Mouse (Mus musculus): ENCODE measurements around the gene Olfr38. TPM values are rescaled to one million over a fixed set of nuclear protein-coding genes. Genes with fewer than 3 reads are reported as not detected.

Gene Olfr38
- polyA plus RNA-seq (2015; fragmentation: Nextera tagmentation; extraction: Ambion mirVana), result not detected in 2 replicates

- Histone ChIP-seq H3K4me1 (replicated peaks) (no peaks in the 10 kb centered on the region), H3K9ac (no peak within 1 kb of the TSS), H3K36me3 (no peaks in the 10 kb centered on the region), H3K27ac (no peak within 1 kb of the TSS), H3K27me3 (replicated peaks) (no peaks in the 10 kb centered on the region), H3K9me3 (no peaks in the 10 kb centered on the region), H3K4me2 (replicated peaks) (no peak within 1 kb of the TSS), H3K4me3 (replicated peaks) (no peak within 1 kb of the TSS)
- no peak for ATAC-seq
- 64% methylated on average over 1 of the region's 1 CpGs for WGBS
Observed at GRCm38 (mm10) chr6:42756104-42756503, at the start of gene Olfr38. Gene Olfr38, plus strand, starts transcription at chr6:42756404.

- Histone ChIP-seq H3K27me3 (replicated peaks) (no peaks in the 10 kb centered on the region), H3K9me3 (no peaks in the 10 kb centered on the region), H3K4me2 (replicated peaks) (peak within 1 kb of the TSS; percentile 80), H3K36me3 (no peaks in the 10 kb centered on the region), H3K4me3 (replicated peaks) (peak within 1 kb of the TSS; percentile 73), H3K9ac (peak within 1 kb of the TSS; percentile 81), H3K4me1 (replicated peaks) (no peaks in the 10 kb centered on the region), H3K27ac (peak within 1 kb of the TSS; percentile 91)
- WGBS, result 2% methylated on average over 28 of the region's 28 CpGs
- ATAC-seq, result peak; percentile 99
Observed at GRCm38 (mm10) chr6:42709291-42710211, 46.7 kb upstream of the Olfr38 start, which contains the start of gene Tcaf1. Gene Tcaf1, minus strand, starts transcription at chr6:42710088.

GRCm38 (mm10) chr6:42714668-42715067 lies 41.5 kb upstream of the Olfr38 start:
- WGBS, result 57% methylated on average over 8 of the region's 8 CpGs
- H3K27me3 ChIP-seq (replicated peaks), result no peaks in the 10 kb centered on the region

GRCm38 (mm10) chr6:42717973-42718372 lies 38.2 kb upstream of the Olfr38 start:
- Histone ChIP-seq H3K9ac (no peak overlapping the region), H3K27ac (no peak overlapping the region), H3K36me3 (no peaks in the 10 kb centered on the region), H3K4me2 (replicated peaks) (no peak overlapping the region), H3K4me1 (replicated peaks) (no peaks in the 10 kb centered on the region), H3K9me3 (no peaks in the 10 kb centered on the region), H3K27me3 (replicated peaks) (no peaks in the 10 kb centered on the region), H3K4me3 (replicated peaks) (no peak overlapping the region)
- ATAC-seq, result no peak

More at GRCm38 (mm10) chr6:42714668-42715067, 41.5 kb upstream of the Olfr38 start:
- H3K4me2 ChIP-seq (replicated peaks), result no peak overlapping the region
- H3K9me3 ChIP-seq, result no peaks in the 10 kb centered on the region
- H3K36me3 ChIP-seq, result no peaks in the 10 kb centered on the region
- no peaks in the 10 kb centered on the region for H3K4me1 ChIP-seq (replicated peaks)
- H3K9ac ChIP-seq, result no peak overlapping the region
- ATAC-seq, result no peak
- H3K27ac ChIP-seq, result no peak overlapping the region
- no peak overlapping the region for H3K4me3 ChIP-seq (replicated peaks)

GRCm38 (mm10) chr6:42739071-42739470 lies 17.1 kb upstream of the Olfr38 start, which contains the start of gene Olfr453:
Gene Olfr453, plus strand, starts transcription at chr6:42739371.
- no peak within 1 kb of the TSS for H3K4me2 ChIP-seq (replicated peaks)
- no peak for ATAC-seq
- H3K4me1 ChIP-seq (replicated peaks), result no peaks in the 10 kb centered on the region
- H3K36me3 ChIP-seq, result no peaks in the 10 kb centered on the region
- no peak within 1 kb of the TSS for H3K27ac ChIP-seq
- H3K9ac ChIP-seq, result no peak within 1 kb of the TSS
- 96% methylated on average over 1 of the region's 1 CpGs for WGBS
- no peaks in the 10 kb centered on the region for H3K27me3 ChIP-seq (replicated peaks)
- H3K4me3 ChIP-seq (replicated peaks), result no peak within 1 kb of the TSS
- no peaks in the 10 kb centered on the region for H3K9me3 ChIP-seq

GRCm38 (mm10) chr6:42742303-42742702 lies 13.9 kb upstream of the Olfr38 start:
- Histone ChIP-seq H3K4me1 (replicated peaks) (no peaks in the 10 kb centered on the region), H3K27ac (no peak overlapping the region), H3K4me2 (replicated peaks) (no peak overlapping the region), H3K9me3 (no peaks in the 10 kb centered on the region), H3K9ac (no peak overlapping the region), H3K4me3 (replicated peaks) (no peak overlapping the region), H3K27me3 (replicated peaks) (no peaks in the 10 kb centered on the region), H3K36me3 (no peaks in the 10 kb centered on the region)
- no peak for ATAC-seq
- 74% methylated on average over 5 of the region's 5 CpGs for WGBS

GRCm38 (mm10) chr6:42747846-42748245 lies 8.4 kb upstream of the Olfr38 start:
- H3K4me1 ChIP-seq (replicated peaks), result no peaks in the 10 kb centered on the region
- H3K27me3 ChIP-seq (replicated peaks), result no peaks in the 10 kb centered on the region
- H3K9ac ChIP-seq, result no peak overlapping the region
- H3K9me3 ChIP-seq, result no peaks in the 10 kb centered on the region
- ATAC-seq, result no peak
- no peak overlapping the region for H3K27ac ChIP-seq
- no peak overlapping the region for H3K4me2 ChIP-seq (replicated peaks)
- no peak overlapping the region for H3K4me3 ChIP-seq (replicated peaks)
- H3K36me3 ChIP-seq, result no peaks in the 10 kb centered on the region

- Histone ChIP-seq H3K9me3 (no peaks in the 10 kb centered on the region), H3K9ac (no peak overlapping the region), H3K4me3 (replicated peaks) (no peak overlapping the region), H3K4me2 (replicated peaks) (no peak overlapping the region), H3K4me1 (replicated peaks) (no peaks in the 10 kb centered on the region), H3K27ac (no peak overlapping the region), H3K36me3 (no peaks in the 10 kb centered on the region), H3K27me3 (replicated peaks) (no peaks in the 10 kb centered on the region)
- no peak for ATAC-seq
- 85% methylated on average over 1 of the region's 1 CpGs for WGBS
Observed at GRCm38 (mm10) chr6:42777066-42777465, 20.9 kb downstream of the Olfr38 start.

GRCm38 (mm10) chr6:42784793-42785192 lies 28.6 kb downstream of the Olfr38 start, which contains the start of gene Olfr452:
Gene Olfr452, plus strand, starts transcription at chr6:42785093.
- Histone ChIP-seq H3K36me3 (no peaks in the 10 kb centered on the region), H3K4me1 (replicated peaks) (no peaks in the 10 kb centered on the region), H3K9me3 (no peaks in the 10 kb centered on the region), H3K4me2 (replicated peaks) (no peak within 1 kb of the TSS), H3K9ac (no peak within 1 kb of the TSS), H3K27ac (no peak within 1 kb of the TSS), H3K27me3 (replicated peaks) (no peaks in the 10 kb centered on the region), H3K4me3 (replicated peaks) (no peak within 1 kb of the TSS)
- no peak for ATAC-seq

GRCm38 (mm10) chr6:42790247-42790948 lies 34.2 kb downstream of the Olfr38 start:
- WGBS, result 43% methylated on average over 4 of the region's 4 CpGs
- Histone ChIP-seq H3K4me3 (replicated peaks) (no peak overlapping the region), H3K9me3 (no peaks in the 10 kb centered on the region), H3K9ac (no peak overlapping the region), H3K4me1 (replicated peaks) (no peaks in the 10 kb centered on the region), H3K36me3 (no peaks in the 10 kb centered on the region), H3K4me2 (replicated peaks) (no peak overlapping the region), H3K27me3 (replicated peaks) (no peaks in the 10 kb centered on the region), H3K27ac (no peak overlapping the region)
- ATAC-seq, result no peak

GRCm38 (mm10) chr6:42790949-42791556 lies 34.8 kb downstream of the Olfr38 start:
- Histone ChIP-seq H3K9me3 (no peaks in the 10 kb centered on the region), H3K4me2 (replicated peaks) (no peak overlapping the region), H3K9ac (no peak overlapping the region), H3K4me3 (replicated peaks) (no peak overlapping the region), H3K27me3 (replicated peaks) (no peaks in the 10 kb centered on the region), H3K27ac (no peak overlapping the region), H3K4me1 (replicated peaks) (no peaks in the 10 kb centered on the region), H3K36me3 (no peaks in the 10 kb centered on the region)
- ATAC-seq, result no peak
- WGBS, result 82% methylated on average over 9 of the region's 9 CpGs

- ATAC-seq, result no peak
- H3K27me3 ChIP-seq (replicated peaks), result no peaks in the 10 kb centered on the region
- H3K4me3 ChIP-seq (replicated peaks), result no peak overlapping the region
- 68% methylated on average over 3 of the region's 3 CpGs for WGBS
- no peak overlapping the region for H3K4me2 ChIP-seq (replicated peaks)
- no peaks in the 10 kb centered on the region for H3K4me1 ChIP-seq (replicated peaks)
- H3K9me3 ChIP-seq, result no peaks in the 10 kb centered on the region
- no peak overlapping the region for H3K9ac ChIP-seq
- H3K27ac ChIP-seq, result no peak overlapping the region
- no peaks in the 10 kb centered on the region for H3K36me3 ChIP-seq
Observed at GRCm38 (mm10) chr6:42794982-42795381, 38.8 kb downstream of the Olfr38 start.

Measured in intestine, embryonic 15.5 days (tissue).